Mouse (Mus musculus) fibroblast of lung, adult 2 months (primary cell): ENCODE data around the gene Olfr319.
"Not testable (repeated sequence)": the region's sequence is repeated elsewhere in the genome, so short reads cannot be mapped to it uniquely, and the experiment has no call there.

ENCODE experiments used
- DNase-seq: peaks from one replicate; pipeline ENCODE4 v3.0.0-alpha.2; 2011; ENCODE audit warnings: low read depth

Gene Olfr319

GRCm38 (mm10) chr11:58698862-58699261 lies at the start of gene Olfr319:
TSS of gene Olfr319 (plus strand) at chr11:58699162.
- no peak for DNase-seq

DNA sequence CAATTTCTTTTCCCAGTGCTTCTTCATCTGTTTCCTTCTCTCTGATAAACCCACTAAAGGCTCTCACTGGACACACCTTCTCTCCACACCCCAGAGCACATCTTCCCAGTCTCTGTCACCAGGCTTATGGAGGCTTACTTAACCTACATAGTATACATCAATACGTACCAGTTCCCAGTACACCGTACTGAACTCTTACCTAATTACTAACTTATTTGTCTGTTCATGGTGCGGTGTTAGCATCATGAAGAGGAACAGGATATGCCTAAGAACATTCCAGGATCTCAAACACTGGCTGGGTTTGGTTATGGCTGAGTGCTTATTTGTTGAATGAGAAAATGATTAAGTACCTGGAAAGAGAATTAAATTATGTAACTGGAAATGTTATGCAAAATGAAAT lies 43.8 kb upstream of the Olfr319 start:
- no peak for DNase-seq

DNA sequence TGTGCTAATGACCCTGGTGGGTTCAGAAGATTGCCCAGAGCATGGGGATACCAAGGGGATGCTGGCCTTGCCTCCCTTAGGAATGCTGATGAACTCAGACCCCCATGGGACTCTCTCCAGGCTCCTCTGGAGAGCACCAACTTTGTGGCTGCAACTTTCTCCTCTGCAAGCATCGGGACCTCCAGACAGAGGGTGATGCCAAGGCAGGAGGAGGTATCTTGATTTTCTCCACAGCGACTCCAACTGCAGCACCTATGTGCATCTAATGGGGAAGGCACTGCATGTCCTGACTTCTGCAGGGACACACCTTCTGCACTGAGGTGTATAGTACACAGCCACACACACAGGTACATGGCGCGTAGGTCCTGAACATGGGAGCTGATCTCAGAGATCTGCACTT lies 40.4 kb upstream of the Olfr319 start, which contains the start of gene Olfr322:
Gene Olfr322, plus strand, starts transcription at position 187 of the 400 bp plus-strand sequence.
- no peak for DNase-seq

- DNase-seq: no peak
Measured at GRCm38 (mm10) chr11:58669252-58669651, 29.7 kb upstream of the Olfr319 start.

- no peak for DNase-seq
Measured at GRCm38 (mm10) chr11:58671825-58672224, 27.1 kb upstream of the Olfr319 start.

DNA sequence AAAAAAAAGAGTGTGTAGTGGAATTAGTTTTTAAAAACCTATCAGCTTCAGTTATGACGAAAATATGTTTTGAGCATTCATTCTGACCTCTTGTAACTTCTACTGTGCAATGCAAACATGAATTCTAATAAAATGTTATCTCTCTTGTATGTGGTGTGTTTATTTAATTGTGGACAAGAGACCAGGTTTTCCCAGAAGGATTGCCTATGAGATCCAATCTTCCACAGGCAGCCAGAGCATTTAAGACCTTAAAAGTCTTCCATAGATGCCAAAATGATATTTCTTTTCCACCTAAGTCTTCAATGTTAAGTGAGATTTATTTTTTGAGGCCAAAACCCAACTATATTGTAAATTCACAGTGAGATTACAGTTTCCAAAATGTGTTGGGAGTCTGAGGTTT lies 18.2 kb upstream of the Olfr319 start, which contains the start of gene Olfr320:
Gene Olfr320, plus strand, starts transcription at position 301 of the 400 bp plus-strand sequence.
- no peak for DNase-seq

- no peak for DNase-seq
Measured at GRCm38 (mm10) chr11:58709086-58709485, 10.1 kb downstream of the Olfr319 start.

- DNase-seq: not testable (repeated sequence)
Measured at GRCm38 (mm10) chr11:58717723-58718122, 18.8 kb downstream of the Olfr319 start.

DNA sequence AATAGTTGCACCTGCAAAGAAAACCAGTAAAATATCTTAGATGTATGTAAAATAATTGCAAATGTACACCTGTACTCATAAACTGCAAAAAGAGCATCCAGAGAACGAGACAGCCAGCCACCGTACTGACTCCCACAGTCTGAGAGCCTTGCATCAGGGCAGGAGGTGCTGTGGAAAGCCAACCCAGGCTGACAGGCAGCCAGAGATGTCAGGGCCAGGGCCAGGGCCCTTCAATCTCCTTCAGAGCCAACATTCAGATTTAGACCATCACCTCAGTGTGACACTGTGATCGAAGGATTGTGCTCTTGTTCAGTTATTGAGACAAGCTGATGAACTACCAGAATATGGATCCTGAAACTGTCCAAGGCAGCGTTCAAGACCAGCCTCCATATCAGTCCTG lies 20.7 kb downstream of the Olfr319 start:
- DNase-seq: no peak

DNA sequence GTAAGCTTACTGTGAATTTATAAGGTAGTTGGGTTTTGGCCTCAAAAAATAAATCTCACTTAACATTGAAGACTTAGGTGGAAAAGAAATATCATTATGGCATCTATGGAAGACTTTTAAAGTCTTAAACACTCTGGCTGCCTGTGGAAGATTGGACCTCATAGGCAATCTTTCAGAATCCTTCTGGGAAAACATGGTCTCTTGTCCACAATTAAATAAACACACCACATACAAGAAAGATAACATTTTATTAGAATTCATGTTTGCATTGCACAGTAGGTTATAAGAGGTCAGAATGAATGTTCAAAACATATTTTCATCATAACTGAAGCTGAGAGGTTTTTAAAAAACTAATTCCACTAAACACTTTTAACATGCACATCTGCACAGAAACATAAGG lies 25.0 kb downstream of the Olfr319 start, which contains the start of gene Olfr318:
Gene Olfr318, minus strand, starts transcription at position 101 of the 400 bp plus-strand sequence.
- DNase-seq: no peak

- DNase-seq: not testable (repeated sequence)
Measured at GRCm38 (mm10) chr11:58727896-58728650, 29.1 kb downstream of the Olfr319 start.

DNA sequence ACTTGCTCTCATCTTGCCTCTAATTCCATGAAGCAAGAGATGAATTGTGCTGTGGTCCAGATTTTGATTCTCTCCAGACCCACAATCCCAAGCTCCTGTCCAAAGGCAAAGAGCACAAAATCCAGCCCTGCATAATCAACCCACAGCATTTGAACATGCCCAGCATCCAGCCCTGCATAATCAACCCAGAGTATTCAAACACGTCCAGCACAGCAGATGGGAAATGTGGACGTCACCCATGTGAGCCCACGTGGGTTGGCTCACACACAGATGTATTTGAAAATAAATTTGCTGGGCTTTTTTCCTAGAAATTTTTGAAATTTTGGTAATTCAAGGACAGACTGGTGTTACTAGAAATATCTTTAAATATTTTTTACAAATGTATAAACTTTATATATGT lies 34.4 kb downstream of the Olfr319 start:
- no peak for DNase-seq

- no peak for DNase-seq
Measured at GRCm38 (mm10) chr11:58738792-58739262, 39.9 kb downstream of the Olfr319 start, which contains the start of gene Olfr317. TSS of gene Olfr317 (minus strand) at chr11:58739212.

DNA sequence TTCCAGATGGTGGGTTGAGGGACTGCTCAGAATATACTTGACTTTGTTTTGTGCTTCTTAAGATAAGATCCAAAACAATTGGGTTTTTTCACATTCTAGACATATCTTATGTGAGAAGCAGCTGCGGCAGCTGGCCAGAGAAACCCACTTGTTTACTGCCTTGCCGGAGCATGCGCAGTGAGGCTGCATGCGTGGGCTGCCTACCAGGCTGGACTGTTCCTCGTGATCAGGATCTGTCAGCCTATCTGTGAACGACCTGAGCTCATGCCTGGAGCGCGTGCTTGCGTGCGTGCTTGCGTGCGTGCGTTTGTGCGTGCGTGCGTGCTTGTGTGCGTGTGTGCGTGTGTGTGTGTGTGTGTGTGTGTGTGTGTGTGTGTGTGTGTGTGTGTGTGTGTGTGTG lies 52.1 kb downstream of the Olfr319 start:
- not testable (repeated sequence) for DNase-seq

GRCm38 (mm10) chr11:58752434-58752833 lies 53.5 kb downstream of the Olfr319 start, which contains the start of gene Olfr316:
TSS of gene Olfr316 (plus strand) at chr11:58752734.
- no peak for DNase-seq
